Mouse (Mus musculus) heart, adult 2 months (tissue): Measurements from ENCODE around the gene Glce.

Experiments used
- CTCF ChIP-seq: fragments of 200-600 bp; IDR thresholded peaks from 2 replicates; pipeline ENCODE4 v1.8.1; 2022; ENCODE audit warnings: antibody characterized with exemption, mild to moderate bottlenecking, moderate library complexity
- EP300 ChIP-seq: fragments of 200-500 bp; IDR thresholded peaks from 2 replicates; pipeline ENCODE4 v1.6.1; 2011; ENCODE audit warnings: low read depth, low read length, control low read depth; ENCODE audit not compliant: insufficient read depth
- POLR2A ChIP-seq: fragments of 200-500 bp; IDR thresholded peaks from 2 replicates; pipeline ENCODE4 v1.6.1; 2011; ENCODE audit warnings: mild to moderate bottlenecking, low read depth, low read length, control low read depth; ENCODE audit not compliant: insufficient read depth

DNA sequence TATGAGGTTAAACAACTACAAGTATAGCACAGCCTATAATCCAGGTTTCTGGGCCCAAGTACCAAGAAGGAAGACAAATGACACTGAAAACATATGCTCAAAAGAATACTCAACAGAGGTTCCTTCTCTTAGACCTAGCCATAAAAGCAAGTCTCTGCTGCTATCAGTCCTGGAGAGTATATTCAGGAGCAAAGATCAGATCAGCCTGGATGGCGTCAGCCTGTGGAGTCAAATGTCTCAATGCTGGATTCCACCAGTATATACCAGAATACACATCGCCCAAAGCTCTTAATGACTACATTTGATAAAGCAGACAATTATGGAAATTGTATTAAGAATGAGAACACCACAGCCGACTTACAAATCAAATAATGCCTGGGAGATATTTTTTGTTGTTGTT, 60.2 kb downstream of the Glce start:
- TF ChIP-seq POLR2A (no peak), CTCF (no peak), EP300 (no peak)
